Mouse (Mus musculus) CH12.LX (cell line): ENCODE measurements around the gene Pik3c2b. TPM values are rescaled to one million over a fixed set of nuclear protein-coding genes. Genes with fewer than 3 reads are reported as not detected.
A peak's percentile ranks its signal among the peaks of the same experiment; 100 is the strongest.
"Not testable (repeated sequence)": the region's sequence is repeated elsewhere in the genome, so short reads cannot be mapped to it uniquely, and the experiment has no call there.

Experiments
- DNase-seq: peaks from one replicate; pipeline ENCODE4 v3.0.0-alpha.2; 2013; ENCODE audit errors: extremely low read depth
- H3K27ac ChIP-seq: 2 replicates; pipeline ENCODE4 v1.5.1; 2012; ENCODE audit warnings: low read depth, mild to moderate bottlenecking, control low read depth, moderate library complexity; ENCODE audit not compliant: insufficient read depth
- H3K27me3 ChIP-seq: replicated peaks from 2 replicates; pipeline ENCODE3; 2012; ENCODE audit warnings: inconsistent platforms
- H3K36me3 ChIP-seq, 2 experiments: replicated peaks in 1 of 2; 2 replicates each; pipeline versions ENCODE3 to v1.6.1; 2012; ENCODE audit warnings: inconsistent platforms in 1 of 2, low read length in 1 of 2, mild to moderate bottlenecking in 1 of 2, mixed read lengths in 1 of 2, moderate library complexity in 1 of 2; ENCODE audit not compliant: control insufficient read depth in 1 of 2, insufficient read depth in 1 of 2
- H3K4me1 ChIP-seq, 2 experiments: 2 replicates each; pipeline ENCODE4 v1.6.1; 2012; ENCODE audit warnings: inconsistent platforms in 1 of 2, moderate library complexity in 1 of 2; ENCODE audit not compliant: insufficient read depth in 2 of 2, control insufficient read depth in 1 of 2
- H3K4me2 ChIP-seq: 2 replicates; pipeline ENCODE4 v1.6.1; 2012; ENCODE audit warnings: low read depth, mild to moderate bottlenecking, control low read depth; ENCODE audit not compliant: poor library complexity, insufficient read depth, severe bottlenecking
- H3K4me3 ChIP-seq, 3 experiments: fragments of 150-350 bp in 1 of 3; sonication (generic) in 1 of 3; replicated peaks in 1 of 3; 2 replicates each; pipeline versions ENCODE3 to v1.5.1; 2011 to 2012; ENCODE audit warnings: low read depth in 2 of 3, low read length in 2 of 3, mild to moderate bottlenecking in 2 of 3, moderate library complexity in 2 of 3, control low read depth in 1 of 3, improper control_type of control experiment in 1 of 3, inconsistent platforms in 1 of 3, mixed read lengths in 1 of 3; ENCODE audit not compliant: poor library complexity in 1 of 3
- H3K79me2 ChIP-seq: replicated peaks from 2 replicates; pipeline ENCODE4 v1.6.1; 2012; ENCODE audit warnings: mild to moderate bottlenecking, moderate library complexity; ENCODE audit not compliant: control insufficient read depth, poor library complexity, insufficient read depth, severe bottlenecking; ENCODE audit errors: extremely low read depth
- H3K9ac ChIP-seq: 2 replicates; pipeline ENCODE4 v1.6.1; 2012; ENCODE audit warnings: low read depth, mild to moderate bottlenecking, control low read depth, moderate library complexity; ENCODE audit not compliant: insufficient read depth
- H3K9me3 ChIP-seq: replicated peaks from 2 replicates; pipeline ENCODE3; 2012; ENCODE audit warnings: low read length, inconsistent platforms, mixed read lengths
- CHD1 ChIP-seq: IDR thresholded peaks from 2 replicates; pipeline ENCODE4 v1.6.1; 2012; ENCODE audit warnings: low read depth, low read length, improper control_type of control experiment, inconsistent platforms
- CTCF ChIP-seq, 2 experiments: IDR thresholded peaks in 1 of 2; conservative IDR thresholded peaks in 1 of 2; 2 replicates each; pipeline ENCODE4 v1.5.1; 2011 to 2012; ENCODE audit warnings: low read depth in 2 of 2, low read length in 2 of 2, improper control_type of control experiment in 1 of 2, inconsistent platforms in 1 of 2, mild to moderate bottlenecking in 1 of 2, moderate library complexity in 1 of 2
- JUND ChIP-seq: conservative IDR thresholded peaks from 2 replicates; pipeline ENCODE4 v1.6.1; 2011; ENCODE audit warnings: low read depth, low read length, improper control_type of control experiment
- MAX ChIP-seq: IDR thresholded peaks from 2 replicates; pipeline ENCODE4 v1.6.1; 2011; ENCODE audit warnings: low read length, improper control_type of control experiment
- RAD21 ChIP-seq: IDR thresholded peaks from 2 replicates; pipeline ENCODE4 v1.6.1; 2011; ENCODE audit warnings: low read depth, mild to moderate bottlenecking, low read length, improper control_type of control experiment, moderate library complexity
- ZMIZ1 ChIP-seq: IDR thresholded peaks from 2 replicates; pipeline ENCODE4 v1.6.1; 2012; ENCODE audit warnings: low read depth, mild to moderate bottlenecking, inconsistent platforms, low read length, improper control_type of control experiment
- dilution Hi-C: fragments of 300-500 bp; cut with MboI; formaldehyde crosslinking; loops from 2 replicates; pipeline ENCODE4 v1.14.3; 2020; ENCODE audit warnings: low sequenced_read_pairs; ENCODE audit not compliant: extremely low pct_unique_long_range_greater_than_20kb, extremely low pct_ligation_motif_present
- in situ Hi-C: fragments of 300-500 bp; cut with MboI; formaldehyde crosslinking; loops from 3 replicates; pipeline ENCODE4 v1.14.3; 2019; ENCODE audit warnings: low sequenced_read_pairs, low pct_ligation_motif_present, low pct_unique_long_range_greater_than_20kb, mixed read lengths
- polyA plus RNA-seq: library from polyadenylated mRNA; unstranded; fragments of >175 nt; gene quantifications from 2 replicates; pipeline ENCODE4 v1.2.1, GENCODE M21; 2012; ENCODE audit warnings: low read depth; ENCODE audit not compliant: insufficient read length
- total RNA-seq, 2 experiments: library from RNA; depleted of rRNA; stranded (reverse); fragments of 300-350 nt in 1 of 2; fragments of >200 nt in 1 of 2; gene quantifications; 2 replicates each; pipeline ENCODE4 v1.2.3; 2012 to 2014

Pik3c2b gene
- total and polyA plus RNA-seq, 3 experiments, result 8.7 to 16.5 (median 12.0) TPM

DNA sequence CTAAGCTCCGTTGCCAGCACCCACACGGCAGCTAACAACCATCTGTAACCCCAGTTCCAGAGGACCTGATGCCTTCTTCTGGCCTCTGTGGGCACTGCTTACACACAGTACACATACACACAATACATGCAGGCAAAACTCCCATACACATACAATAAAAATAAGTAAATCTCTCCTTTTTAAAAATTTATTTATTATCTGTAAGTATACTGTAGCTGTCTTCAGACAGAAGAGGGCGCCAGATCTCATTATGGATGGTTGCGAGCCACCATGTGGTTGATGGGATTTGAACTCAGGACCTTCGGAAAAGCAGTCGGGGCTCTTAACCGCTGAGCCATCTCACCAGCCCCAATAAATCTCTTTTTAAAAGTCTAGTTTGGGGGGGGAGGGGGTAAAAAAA lies 24.1 kb upstream of the Pik3c2b start:
- Histone ChIP-seq H3K36me3 (peaks cover 10 to 24% of the 10 kb centered on the region in 2 experiments), H3K9me3 (peaks cover 3% of the 10 kb centered on the region), H3K4me2 (no peak overlapping the region), H3K4me1 (peaks cover 0 to 15% of the 10 kb centered on the region in 2 experiments; a peak in 2 of 4 replicates), H3K9ac (no peak overlapping the region), H3K27me3 (no peaks in the 10 kb centered on the region), H3K27ac (peak overlapping the region; percentile 92), H3K79me2 (peaks cover 63% of the 10 kb centered on the region)
- TF ChIP-seq CTCF (conservative IDR thresholded peaks at IDR 0.05 in 1 of 2, IDR thresholded peaks at IDR 0.05 in 1 of 2; ENCODE audit: low read depth in 2 of 2, low read length in 2 of 2) (peak in 1 of 2 experiments; percentile 17; a peak in 1 of 4 replicates), ZMIZ1 (no peak), JUND (no peak)
- TF ChIP-seq, all 38 proteins: peak for 1
- in situ Hi-C loops, result no loop called here
- H3K4me3 ChIP-seq, result peak overlapping the region in 1 of 3 experiments; percentile 11
- DNase-seq, result no peak
- dilution Hi-C loops, result no loop called here

DNA sequence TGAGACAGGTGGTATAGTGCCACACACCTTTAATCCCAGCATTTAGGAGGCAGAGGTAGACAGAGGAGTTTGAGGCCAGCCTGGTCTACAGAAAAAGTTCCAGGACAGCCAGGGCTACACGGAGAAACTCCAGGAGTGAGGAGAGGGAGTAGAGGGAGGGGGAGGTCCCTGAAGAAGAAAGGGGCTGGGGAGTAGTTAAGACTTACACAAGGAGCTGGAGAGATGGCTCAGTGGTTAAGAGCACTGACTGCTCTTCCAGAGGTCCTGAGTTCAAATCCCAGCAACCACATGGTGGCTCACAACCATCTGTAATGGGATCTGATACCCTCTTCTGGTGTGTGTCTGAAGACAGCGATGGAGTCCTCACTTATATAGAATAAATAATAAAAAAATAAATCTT lies 23.5 kb upstream of the Pik3c2b start:
- DNase-seq, in situ Hi-C loops, H3K4me3 ChIP-seq, H3K27me3 ChIP-seq, dilution Hi-C loops, H3K4me2 ChIP-seq, H3K9me3 ChIP-seq, H3K9ac ChIP-seq: not testable (repeated sequence)
- Histone ChIP-seq H3K4me1 (peaks cover 0 to 19% of the 10 kb centered on the region in 2 experiments; a peak in 2 of 4 replicates), H3K27ac (peak overlapping the region; percentile 53), H3K79me2 (peaks cover 60% of the 10 kb centered on the region), H3K36me3 (peaks cover 8 to 20% of the 10 kb centered on the region in 2 experiments)

DNA sequence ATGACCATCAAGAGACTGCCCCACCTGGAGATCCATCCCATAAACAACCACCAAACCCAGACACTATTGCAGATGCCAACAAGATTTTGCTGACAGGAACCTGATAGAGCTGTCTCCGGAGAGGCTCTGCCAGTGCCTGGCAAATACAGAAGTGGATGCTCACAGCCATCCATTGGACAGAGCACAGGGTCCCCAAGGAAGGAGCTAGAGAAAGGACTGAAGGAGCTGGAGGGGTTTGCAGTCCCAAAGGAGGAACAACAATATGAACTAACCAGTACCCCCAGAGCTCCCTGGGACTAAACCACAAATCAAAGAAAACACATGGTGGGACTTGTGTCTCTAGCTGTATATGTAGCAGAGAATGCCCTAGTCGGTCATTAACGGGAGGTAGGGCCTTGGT lies 21.7 kb upstream of the Pik3c2b start:
- H3K4me1 ChIP-seq, result peaks cover 0 to 32% of the 10 kb centered on the region in 2 experiments; a peak in 2 of 4 replicates
- in situ Hi-C loops, H3K36me3 ChIP-seq, DNase-seq, H3K27me3 ChIP-seq, H3K9me3 ChIP-seq, dilution Hi-C loops: not testable (repeated sequence)
- peak overlapping the region; percentile 87 for H3K27ac ChIP-seq
- H3K4me3 ChIP-seq, result peak overlapping the region; percentile 71 to 99 (median 78)
- peak overlapping the region; percentile 68 for H3K4me2 ChIP-seq
- H3K9ac ChIP-seq, result peak overlapping the region; percentile 81
- H3K79me2 ChIP-seq, result peaks cover 46% of the 10 kb centered on the region

DNA sequence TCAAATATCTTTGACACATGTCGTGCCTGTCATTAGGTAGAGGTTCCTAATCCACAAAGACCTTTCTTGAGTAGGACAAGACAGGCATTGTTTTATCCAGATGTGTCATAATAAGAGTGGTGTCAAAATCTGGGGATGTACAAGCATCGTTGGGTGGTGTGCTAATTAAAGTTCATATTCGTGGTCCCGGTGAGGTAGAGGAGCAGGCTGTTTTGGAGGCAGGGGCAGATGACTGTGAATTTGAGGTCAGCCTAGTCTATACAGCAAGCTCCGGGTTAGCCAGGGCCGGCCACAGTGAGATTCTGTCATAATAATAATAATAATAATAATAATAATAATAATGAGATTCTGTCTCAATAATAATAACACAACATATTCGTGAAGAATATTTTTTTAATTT lies 21.0 kb upstream of the Pik3c2b start:
- H3K9me3 ChIP-seq, result peaks cover 3% of the 10 kb centered on the region
- H3K36me3 ChIP-seq, result peaks cover 3 to 6% of the 10 kb centered on the region in 2 experiments
- DNase-seq, result no peak
- TF ChIP-seq CHD1 (0 out of 2 replicates have a peak, but pooled peaks have one; percentile 14), RAD21 (no peak), ZMIZ1 (no peak), MAX (no peak)
- H3K27ac ChIP-seq, result peak overlapping the region; percentile 97
- dilution Hi-C loops, result no loop called here
- peaks cover 0 to 33% of the 10 kb centered on the region in 2 experiments; a peak in 2 of 4 replicates for H3K4me1 ChIP-seq
- no peaks in the 10 kb centered on the region for H3K27me3 ChIP-seq
- peak overlapping the region; percentile 81 for H3K9ac ChIP-seq
- H3K4me3 ChIP-seq, result peak overlapping the region; percentile 71 to 99 (median 78)
- in situ Hi-C loops, result no loop called here
- H3K4me2 ChIP-seq, result peak overlapping the region; percentile 68
- peaks cover 44% of the 10 kb centered on the region for H3K79me2 ChIP-seq
